Mouse (Mus musculus): ENCODE measurements at regions not wholly inside any gene's neighbourhood (a gene's known extent, or its start where the extent isn't known, plus 50 kb on each side); places are given as distances from the start of the nearest gene placed in this dataset.

DNA sequence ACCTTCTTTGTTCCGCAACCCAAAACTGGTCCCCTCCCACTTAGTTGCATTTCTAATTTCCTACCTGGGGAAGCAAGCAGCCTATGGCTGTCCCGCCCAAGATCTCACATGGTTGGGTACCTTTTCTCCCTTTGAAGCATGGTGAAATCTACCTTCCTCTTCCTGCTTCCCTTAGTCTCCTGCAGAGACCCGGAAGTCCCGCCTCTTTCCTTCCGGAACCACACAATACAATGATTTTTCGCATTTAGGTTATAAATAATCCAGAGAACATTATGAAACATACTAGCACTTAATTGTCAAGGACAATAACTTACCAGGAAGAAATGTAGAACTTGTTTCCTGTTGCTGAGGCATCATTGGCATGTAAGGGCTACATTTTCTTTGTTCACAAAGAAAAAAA, 58.8 kb downstream of the 1700009N14Rik start:
- DNase-seq = no peak

DNA sequence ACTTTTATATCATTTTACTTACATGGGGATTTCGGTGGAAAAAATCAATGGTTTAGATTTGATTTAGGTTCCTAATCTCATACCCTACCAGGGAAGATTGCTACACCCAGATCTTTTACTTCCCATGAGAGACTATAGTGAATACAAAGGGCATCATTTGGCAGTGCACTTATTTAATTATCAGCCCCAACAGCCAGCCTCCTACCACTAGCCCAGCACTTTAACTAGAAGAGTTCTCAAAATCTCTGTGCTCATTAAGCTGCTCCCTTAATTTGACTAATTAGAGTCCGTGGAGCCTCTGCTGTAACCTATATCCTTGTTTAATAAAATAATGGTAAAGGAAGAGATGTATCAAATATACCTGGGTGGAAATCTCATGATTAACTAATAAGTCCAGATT, 77.4 kb downstream of the 1700009N14Rik start:
- no peak for DNase-seq

DNA sequence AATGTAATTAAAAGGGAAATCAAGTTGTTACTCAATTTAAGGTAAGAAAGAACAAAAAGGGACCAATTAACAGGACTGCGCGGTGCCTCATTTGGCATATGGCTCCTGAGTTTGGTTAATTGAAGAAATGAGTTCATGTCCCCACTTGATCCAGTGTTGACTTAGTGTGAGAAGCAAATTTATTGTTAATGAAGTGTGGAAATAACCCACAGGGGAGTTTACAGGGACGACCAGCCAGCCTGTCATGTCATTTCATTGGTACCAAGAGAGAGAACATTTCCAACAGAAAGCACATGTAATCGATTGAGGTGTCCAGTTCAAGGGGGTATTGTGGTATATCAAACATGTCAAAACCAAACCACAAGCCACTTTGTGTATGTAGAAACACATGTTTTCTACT, 78.6 kb downstream of the 1700009N14Rik start:
- no peak for DNase-seq

DNA sequence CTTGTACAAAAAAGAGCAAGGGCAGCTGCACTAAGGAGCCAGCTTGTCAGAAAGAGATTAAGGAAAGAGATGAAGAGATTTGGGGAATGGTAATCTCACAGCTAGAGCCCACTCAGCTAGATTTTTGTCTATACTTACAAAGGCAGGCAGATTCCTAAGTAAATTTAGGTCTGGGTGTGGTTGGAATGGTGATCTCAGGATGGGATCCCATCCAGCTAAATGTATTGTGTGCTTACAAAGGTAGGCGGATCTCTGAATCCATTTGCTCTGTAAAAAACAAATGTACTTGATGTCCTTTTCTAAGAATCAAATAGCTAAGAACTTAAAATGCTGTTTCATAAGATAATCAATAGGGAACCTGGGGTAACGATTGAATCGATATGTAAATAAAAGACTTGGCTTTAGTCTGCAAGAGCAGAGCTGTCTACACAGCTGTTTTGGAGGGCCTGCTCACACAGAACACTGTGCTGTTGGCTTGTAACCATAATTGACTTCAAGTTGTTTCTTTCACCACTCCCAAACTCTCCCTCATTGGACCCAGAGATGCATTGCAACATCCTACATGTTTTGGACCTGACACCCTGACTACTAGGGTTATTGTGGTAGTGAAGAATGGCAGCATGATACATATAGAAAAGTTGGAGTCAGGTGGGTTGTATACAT, 106.1 kb downstream of the 1700009N14Rik start:
- DNase-seq = no peak

DNA sequence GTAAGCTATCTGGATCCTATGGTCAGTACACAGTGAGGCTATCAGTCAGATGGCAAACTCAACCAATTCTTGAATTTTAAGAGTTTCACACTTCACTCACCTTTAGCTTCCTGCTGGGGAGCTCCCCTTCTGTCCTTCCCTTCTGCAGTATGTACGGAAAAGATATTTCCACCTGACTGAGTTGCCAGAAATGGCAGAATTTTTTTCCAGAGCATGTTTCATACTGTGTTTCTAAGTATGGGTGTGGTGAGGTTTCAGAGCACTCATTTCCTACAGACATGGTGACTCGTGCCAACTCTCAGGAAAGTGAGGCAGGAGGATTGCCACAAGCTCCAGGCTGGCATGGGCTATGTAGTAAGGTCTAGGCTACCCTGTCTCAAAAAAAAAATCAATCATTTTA, 147.3 kb downstream of the 1700009N14Rik start:
- no peak for DNase-seq

DNA sequence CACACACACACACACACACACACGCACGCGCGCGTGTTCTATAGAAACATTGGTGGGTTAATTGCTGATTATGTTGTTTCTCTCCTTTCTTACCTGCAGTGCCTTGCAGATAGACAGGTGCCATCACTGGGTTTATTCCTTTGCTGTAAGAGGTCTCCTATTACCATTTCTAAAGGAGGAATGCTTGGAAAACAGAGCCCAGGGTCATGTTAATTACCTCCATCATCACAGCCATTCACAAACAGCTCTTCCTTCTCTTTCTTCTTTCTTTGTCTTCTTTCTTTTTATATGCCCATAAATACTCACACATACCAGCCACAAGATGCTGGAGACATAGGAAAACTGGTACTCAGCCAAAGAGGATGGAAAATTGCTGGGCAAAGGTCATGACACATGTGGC, 155.0 kb downstream of the 1700009N14Rik start:
- no peak for DNase-seq

DNA sequence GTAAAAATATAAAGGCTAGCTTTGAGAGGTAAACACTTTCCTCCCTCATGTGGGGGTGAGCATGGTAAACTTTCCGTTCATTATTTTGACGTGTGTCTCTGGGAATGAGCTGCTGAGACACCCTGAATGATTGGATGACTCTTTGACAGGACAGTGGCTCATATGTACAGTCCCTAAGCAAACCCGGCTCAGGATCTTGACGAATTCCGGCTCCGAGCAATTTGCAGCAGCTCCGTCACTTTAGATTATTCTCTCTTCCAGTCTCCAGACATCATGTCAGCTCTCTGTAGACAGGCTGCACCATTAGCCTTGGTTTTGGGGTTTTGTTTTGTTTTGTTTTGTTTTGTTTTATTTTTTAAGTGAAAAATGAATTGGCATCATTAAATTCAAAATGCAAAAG, 194.0 kb downstream of the 1700009N14Rik start:
- DNase-seq = no peak

DNA sequence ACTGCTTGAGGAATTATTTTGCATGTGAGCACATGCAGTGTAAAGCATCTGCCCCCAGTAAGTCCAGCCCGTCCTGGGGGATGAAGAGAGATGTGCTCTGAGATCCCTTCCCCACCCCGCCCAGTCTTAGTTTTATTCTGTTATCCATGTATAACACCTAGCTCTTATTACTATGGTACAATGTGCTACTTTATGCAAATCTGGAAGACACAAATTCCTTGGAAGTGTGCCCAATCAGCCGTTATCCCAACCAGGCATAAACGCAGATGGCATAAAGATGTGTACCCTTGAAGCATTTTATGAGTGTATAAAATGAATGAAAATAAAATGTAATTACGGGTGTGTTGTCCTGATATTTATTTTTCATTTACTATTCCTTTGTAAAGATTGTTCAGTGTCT, 194.8 kb downstream of the 1700009N14Rik start:
- DNase-seq = no peak

DNA sequence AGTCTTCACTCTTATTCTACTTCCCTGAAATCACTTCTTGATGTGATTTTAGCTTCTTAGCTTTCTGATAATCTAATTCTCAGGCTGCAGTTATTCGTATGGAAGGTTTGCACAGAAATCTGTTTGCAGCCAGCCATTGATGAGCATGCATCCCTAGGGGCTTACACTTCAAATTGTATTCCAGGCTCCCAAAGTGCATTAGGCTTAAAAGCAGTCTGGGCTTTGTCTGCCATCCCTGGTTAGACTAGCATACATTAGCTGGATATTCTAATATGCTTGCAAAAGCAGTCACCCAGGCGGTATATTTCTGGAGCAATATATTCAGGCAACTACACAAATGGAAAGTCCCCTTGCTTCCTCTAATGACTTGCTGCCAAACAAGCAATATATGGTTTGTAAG, 210.4 kb downstream of the 1700009N14Rik start:
- DNase-seq = no peak

DNA sequence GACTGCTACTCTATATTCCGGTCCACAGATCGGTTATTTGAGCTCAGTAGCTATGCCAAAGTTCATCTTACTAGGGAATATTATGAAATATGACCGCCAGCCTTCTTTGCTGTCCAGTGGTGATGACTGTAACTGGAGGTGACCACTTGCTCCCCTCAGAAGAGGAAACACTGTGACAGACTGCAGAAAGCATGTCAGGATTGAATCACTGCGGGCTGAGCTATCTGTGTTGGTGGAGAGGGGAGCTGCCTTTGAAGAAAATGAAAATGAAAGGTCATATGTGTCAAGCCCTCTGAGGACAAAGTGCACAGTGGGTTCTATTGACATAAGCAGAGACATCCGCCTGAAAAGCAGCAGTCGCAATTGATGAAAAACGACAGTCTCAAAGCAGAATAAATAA, 222.5 kb downstream of the 1700009N14Rik start:
- no peak for DNase-seq

DNA sequence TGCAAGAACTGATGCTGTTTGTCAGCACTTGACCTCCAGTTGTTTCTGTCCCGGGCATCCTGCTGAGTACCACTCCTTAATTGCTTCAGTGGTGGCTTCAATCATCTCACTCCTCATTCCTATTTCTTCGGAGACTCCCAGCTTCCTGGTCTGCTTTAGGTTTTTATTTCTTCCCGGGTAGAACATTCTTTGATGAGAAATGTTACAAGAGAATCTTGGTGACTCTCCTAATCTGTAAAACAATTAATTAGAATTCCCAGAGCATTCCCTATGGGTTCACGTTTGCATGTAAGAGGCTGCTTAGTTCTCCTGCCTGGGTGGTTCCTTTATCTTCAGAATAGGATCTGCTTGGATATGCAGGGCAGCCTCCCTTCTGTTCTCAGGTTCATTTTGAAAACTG, 245.1 kb downstream of the 1700009N14Rik start:
- no peak for DNase-seq

DNA sequence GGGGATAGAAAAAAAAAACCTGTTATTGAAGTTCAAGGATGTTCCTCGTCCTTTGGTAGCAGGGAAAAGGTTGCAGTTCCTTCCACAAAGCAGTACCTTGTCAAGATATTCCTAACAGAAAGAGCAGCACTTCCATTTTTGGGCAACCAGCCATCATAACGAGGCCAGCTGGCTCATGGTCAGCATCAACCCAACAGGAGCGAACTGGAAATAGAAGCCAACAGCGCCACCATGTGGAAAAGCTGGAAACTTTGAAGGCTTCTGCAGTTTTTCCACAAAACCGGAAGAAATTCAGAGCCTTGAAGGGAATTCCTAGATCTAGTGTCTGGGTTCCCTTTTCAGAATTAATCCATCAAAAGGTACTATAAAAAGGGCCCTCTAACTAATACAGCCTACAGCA, 247.5 kb downstream of the 1700009N14Rik start:
- peak; percentile 90 for DNase-seq

DNA sequence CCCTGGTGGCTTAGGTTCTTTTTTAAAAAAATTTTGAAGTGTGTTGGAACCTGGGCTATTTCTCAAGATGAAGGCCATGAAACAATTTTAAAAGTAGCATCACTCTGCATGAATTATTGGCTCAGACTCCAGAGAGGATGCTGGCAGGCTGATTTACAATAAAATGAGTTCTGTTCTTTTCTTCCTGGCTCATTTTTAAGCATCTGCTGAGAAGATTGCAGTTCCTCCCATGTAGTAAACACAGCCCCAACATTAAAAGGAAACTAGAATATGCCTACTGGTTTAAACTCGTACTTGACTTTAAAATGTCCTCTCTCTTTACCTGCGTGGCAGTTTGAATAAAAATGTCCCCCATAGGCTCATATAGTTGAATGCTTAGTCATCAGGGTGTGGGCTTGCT, 249.3 kb downstream of the 1700009N14Rik start:
- no peak for DNase-seq

DNA sequence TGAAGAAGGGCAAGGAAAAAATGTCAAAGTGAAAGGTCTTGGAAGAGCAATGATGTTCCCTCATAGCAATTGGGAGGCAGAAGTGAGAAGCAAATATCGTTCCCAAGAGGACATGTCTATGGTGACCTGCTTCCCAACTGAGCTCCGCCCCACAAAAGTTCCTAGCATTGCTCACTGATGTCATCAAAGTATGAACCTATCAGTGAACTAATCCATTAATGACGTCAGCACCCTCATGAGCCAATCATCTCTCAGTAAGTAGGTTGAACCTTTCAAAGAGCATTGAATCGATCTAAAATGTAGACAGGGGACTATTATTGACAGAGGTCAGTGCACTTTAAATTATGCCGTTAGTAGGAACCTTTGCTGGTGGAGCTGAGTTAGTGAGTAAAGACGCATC, 267.4 kb downstream of the 1700009N14Rik start:
- no peak for DNase-seq

DNA sequence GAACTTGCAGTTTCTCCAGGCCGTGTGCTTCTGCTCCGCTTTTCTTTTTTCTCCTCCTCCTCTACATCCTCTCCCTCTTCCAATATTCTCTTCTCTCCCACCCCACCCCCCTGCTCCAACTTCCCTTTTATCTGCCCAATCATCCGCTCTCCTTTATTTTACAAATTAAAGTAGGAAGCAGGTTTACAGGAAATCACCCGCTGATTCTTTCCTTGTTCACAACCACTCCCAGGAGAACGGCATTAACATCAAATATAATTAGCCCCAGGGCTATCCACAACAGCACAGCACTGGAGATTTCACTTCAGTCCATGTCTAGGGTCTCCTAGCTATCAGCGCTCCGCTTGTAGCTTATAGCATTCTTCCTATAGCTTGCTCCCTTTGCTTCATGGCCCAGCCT, 268.6 kb downstream of the 1700009N14Rik start:
- DNase-seq = no peak

DNA sequence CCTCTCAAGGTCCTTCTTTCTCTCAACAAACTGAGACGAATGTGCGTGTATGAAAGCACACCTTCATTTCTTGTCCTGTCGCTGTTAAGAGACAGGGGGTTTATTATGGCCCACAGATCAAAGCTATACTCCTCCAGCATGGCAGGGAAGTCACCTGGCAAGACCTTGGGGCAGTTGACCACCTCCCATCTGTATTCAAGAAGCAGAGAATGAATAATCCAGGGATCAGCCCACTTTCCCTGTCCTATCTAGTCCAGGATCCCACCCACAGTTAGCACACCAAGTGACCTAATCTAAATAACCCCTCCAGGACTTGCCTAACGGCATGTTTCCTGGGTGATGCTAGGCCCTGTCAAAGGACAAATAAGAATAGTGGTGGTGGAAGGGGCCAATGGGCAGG, 269.9 kb downstream of the 1700009N14Rik start:
- DNase-seq = no peak

DNA sequence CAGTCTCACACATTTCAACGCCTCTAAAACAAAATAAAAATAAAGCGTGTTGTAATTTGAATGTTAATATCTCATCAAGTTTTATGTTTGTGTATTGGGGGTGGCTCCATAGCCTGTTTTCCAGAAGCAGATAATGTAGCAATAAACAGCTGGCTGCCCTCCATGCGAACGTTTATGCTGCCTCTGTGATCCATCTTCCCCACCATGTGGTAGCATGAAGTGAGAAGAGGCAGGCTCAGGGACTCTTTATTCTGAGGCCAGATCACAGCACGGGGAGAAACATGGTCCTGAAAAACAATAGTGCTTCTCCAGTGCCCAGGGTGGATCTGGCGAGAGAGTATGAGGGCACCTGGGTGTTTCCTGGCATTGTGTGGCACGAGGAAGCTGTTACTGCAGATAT, 271.4 kb downstream of the 1700009N14Rik start:
- DNase-seq = no peak

DNA sequence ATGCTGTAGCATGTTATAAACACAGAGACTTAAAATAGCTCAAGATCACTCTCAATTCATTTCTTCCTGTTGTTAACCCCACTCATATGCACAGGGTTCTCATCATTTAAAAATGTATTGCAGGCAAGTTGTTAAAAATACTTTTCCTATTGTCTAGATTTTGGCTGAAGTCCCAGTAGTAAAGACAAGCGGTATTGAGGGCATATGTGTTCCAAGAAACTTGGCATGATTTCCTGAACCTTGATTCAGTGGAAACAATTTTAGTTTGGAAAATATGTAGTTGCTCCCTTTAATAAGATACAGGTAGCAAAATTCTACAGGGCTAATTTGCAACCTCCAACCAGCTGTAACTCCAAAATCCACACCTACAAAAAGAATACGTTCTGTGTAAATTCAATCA, 315.5 kb downstream of the 1700009N14Rik start:
- DNase-seq = no peak

DNA sequence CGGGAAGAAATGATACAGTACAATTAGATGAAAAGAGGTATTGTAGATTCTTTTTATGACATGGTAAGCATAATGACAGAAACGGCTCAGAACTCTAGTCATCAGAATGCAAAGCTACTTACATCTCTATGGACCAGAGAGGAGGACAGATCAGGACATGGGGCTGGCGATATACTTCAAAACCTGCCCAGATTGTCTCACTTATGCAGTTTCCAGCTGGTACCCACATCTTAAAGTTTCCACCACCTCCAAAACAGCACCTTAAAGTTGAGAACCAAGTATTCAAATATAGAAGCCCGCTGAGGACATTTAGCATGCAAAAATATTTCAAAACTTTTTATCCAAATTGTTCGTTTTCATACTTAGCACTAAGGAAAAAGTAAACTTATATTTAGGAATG, 341.0 kb downstream of the 1700009N14Rik start:
- no peak for DNase-seq

DNA sequence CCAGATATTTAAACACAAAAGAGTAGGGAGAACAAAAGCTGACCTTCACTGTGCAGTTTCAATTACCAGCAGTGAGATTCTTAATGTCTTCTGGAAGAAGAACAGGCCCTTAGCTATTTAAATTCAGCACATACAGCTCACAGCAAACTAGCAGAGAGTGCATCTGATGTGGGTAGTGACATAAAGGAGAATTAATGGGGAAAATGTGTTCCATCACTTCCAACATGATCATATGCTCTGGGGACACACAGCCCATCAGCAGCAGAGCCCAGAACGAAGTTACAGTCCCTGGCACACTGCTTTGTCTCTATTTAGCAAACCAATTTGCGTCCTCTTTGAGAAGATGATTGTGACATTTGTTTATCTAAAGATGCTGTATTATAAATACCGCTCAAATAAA, 332.9 kb upstream of the Aco1 start:
- DNase-seq = no peak

DNA sequence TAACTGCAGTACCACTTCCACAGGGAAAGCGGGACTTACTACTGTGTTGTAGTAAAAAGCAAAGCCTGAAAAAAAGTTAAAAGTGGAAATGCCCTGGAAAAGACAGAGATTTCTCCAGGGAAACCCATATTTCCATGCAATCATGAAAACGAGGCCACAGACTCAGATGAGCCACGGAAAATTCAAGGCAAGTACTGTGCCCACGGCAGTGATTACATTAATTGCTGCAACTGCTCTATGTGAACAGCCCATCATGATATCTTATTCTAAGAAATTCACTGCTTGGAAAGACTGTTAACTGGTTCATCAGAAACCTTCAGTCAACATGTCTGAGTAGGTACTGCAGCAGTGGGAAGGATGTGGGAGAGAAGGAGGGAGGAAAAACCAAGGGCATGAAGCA, 330.1 kb upstream of the Aco1 start:
- DNase-seq = no peak

DNA sequence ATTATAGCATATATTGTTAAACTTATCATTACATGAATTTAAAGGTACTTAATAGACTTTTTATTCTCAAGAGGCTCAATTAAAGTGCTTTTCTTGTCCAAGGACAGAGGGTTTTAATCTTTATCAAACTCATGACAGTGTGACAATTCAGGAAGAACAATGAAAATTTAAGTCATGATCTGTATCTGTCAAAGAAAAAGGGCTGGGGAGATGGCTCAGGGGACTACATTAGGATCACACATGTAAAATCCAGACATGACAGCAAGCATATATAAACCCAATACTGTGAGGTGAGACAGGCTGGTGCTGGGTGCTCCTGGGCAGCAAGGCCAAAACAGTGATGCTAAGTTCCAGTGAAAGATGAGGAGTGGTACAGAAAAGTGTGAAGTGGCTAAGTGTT, 327.3 kb upstream of the Aco1 start:
- DNase-seq = no peak

DNA sequence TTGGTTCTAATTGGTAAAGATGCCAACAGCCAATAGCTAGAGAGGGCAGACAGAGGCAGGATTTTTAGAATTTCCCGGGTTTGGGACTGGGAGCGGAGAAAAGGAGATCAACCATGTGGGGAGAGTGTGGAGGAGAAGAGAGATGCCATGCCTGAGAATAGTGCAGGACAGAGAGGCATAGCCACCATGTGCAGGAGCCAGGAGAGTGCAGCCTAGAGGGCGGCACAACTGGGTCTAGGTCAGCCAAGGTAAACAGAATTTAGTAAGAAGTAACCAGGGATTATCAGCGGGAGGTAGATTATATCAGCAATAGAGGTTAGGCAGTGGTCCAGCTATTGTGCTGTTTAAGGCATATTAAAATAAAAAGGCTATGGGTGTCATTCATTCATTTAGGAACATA, 325.2 kb upstream of the Aco1 start:
- DNase-seq = no peak

DNA sequence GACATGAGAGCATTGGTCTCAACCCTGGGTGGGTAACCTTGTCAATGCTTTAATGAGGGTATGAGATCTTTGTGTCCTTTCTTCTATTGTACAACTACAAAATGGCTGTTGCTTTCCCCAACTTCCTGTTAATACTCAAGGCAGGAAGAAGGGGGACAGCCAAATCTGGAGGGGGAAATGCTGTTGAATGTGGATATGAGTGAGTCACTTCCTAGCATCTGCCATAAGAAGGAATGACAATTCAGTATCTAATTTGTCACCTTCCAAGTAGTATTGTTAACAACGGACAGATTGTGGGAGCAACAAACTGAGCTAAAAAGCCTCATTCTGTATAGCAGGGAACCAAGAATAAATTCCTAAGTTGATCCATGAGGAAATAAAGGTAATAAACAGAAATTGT, 309.2 kb upstream of the Aco1 start:
- DNase-seq = no peak

Measured in adrenal gland, postnatal 14 days (tissue).